Mouse (Mus musculus): ENCODE results near the gene Gm21409. TPM values are rescaled to one million over a fixed set of nuclear protein-coding genes. Genes with fewer than 3 reads are reported as not detected.
"Not testable (repeated sequence)": the region's sequence is repeated elsewhere in the genome, so short reads cannot be mapped to it uniquely, and the experiment has no call there.

Gm21409 gene
- polyA plus RNA-seq (2014; fragmentation: Nextera tagmentation; extraction: Ambion mirVana): not detected in 2 replicates

DNA sequence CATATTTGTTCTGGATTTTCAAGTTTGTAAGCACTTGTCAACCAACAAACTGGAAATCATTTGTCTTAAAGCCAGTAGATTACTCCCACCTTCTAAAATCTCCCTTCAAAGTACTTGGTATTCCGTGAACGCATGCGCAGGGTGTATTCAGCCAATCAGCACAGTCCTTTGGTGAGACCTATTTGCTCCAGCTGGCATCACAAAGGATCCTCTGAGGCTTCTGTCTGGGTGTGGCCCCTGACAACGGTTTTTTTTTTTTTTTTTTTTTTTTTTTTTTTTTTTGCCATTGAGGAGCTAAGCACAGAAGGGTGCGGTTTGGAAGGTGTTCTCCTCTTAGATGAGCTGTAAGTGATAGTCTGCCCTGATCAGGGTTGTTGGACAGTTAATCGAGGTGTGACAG lies at the start of gene Gm21409:
Gm21409 (plus strand) TSS at position 301 of the 400 bp plus-strand sequence.
- not testable (repeated sequence) for H3K9me3 ChIP-seq (ENCODE audit: control insufficient read depth, low read depth, low read length); H3K4me3 ChIP-seq (ENCODE audit: low read depth, low read length); H3K27ac ChIP-seq (ENCODE audit: low read length); H3K9ac ChIP-seq (replicated peaks; ENCODE audit: low read depth, low read length); H3K4me2 ChIP-seq (replicated peaks; ENCODE audit: low read depth, low read length); H3K36me3 ChIP-seq (ENCODE audit: control insufficient read depth, insufficient read depth, low read length); ATAC-seq (ENCODE audit: insufficient number of reproducible peaks, insufficient read depth, low FRiP score, low read depth); H3K4me1 ChIP-seq (ENCODE audit: control insufficient read depth, insufficient read depth, low read length); H3K27me3 ChIP-seq (ENCODE audit: control insufficient read depth, insufficient read depth, low read length)
- WGBS: no CpG with 5 or more reads among the region's 6 CpGs

Other genes starting within 250 kb of the Gm21409 start
- not detected in 2 replicates for gene Gm21394, start 181.8 kb upstream of the Gm21409 start, polyA plus RNA-seq (2014; fragmentation: Nextera tagmentation; extraction: Ambion mirVana)

Data from stomach, embryonic 14.5 days (tissue).